Mouse (Mus musculus): Measurements from ENCODE around the gene Tns3. TPM values are rescaled to one million over a fixed set of nuclear protein-coding genes. Genes with fewer than 3 reads are reported as not detected.
"Not testable (repeated sequence)": the region's sequence is repeated elsewhere in the genome, so short reads cannot be mapped to it uniquely, and the experiment has no call there.

Gene Tns3
- total RNA-seq, 1 experiment from 2014 or later: 14.9 TPM

DNA sequence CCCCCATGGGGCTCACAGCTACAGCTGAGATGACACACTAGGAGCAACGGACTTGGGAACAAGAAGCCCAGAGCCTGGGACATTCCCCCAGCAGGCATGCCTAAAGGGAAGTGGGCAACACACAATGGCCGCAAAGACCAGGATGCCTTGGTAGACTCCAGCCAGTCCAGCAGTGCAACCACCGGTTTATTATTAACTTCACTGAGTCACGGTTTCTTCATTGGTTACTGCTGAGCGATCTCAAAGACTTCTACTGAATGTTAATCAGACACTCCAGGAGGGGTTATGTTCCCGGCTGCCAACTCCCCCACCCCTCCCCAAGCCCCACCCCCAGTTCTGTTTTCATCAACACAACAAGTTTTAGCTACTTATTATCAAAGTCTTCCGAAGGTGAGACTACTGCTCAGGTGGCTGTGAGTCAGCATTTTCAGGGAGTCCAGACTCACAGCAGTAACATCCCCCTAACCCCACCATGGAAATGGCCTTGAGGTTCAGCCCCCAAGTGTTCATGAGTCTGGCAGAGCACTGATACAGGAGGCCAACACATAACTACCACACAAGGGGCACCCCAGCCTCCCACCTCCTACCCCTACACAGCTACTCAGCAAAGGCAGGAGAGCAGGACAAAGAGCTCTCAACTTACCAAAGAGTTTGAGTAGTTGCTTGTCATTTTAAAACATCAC lies 29.5 kb downstream of the Tns3 start:
- no peak for ATAC-seq (replicated peaks in 1 of 2; ENCODE audit: insufficient read depth in 1 of 2, low FRiP score in 2 of 2, low TSS enrichment in 1 of 2, low read depth in 1 of 2, poor library complexity in 2 of 2, severe bottlenecking in 2 of 2)

- no peak for ATAC-seq (replicated peaks in 1 of 2; ENCODE audit: insufficient read depth in 1 of 2, low FRiP score in 2 of 2, low TSS enrichment in 1 of 2, low read depth in 1 of 2, poor library complexity in 2 of 2, severe bottlenecking in 2 of 2)
Observed at GRCm38 (mm10) chr11:8632163-8632562, 32.2 kb downstream of the Tns3 start.

- no peak for ATAC-seq (replicated peaks in 1 of 2; ENCODE audit: insufficient read depth in 1 of 2, low FRiP score in 2 of 2, low TSS enrichment in 1 of 2, low read depth in 1 of 2, poor library complexity in 2 of 2, severe bottlenecking in 2 of 2)
Observed at GRCm38 (mm10) chr11:8629862-8630390, 34.4 kb downstream of the Tns3 start.

DNA sequence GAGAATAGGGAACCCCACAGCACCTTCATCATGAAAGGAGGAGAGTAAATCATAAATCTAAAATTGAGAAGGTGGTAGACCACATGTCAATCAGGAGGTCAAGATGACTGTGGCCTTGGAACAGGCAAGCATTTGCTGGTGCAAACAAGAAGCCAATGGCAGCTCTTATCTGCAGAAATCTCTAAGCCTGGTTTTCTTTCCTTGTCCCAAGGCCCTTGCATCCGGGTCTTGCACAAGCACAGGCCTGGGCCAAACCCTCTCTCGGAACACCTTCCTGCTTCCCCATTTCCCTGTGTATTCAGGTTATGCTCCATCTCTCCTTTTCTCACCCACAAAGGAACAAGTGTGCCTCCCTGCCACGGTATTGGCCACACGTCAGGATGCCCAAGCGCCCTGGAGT lies 35.0 kb downstream of the Tns3 start:
- no peak for ATAC-seq (replicated peaks in 1 of 2; ENCODE audit: insufficient read depth in 1 of 2, low FRiP score in 2 of 2, low TSS enrichment in 1 of 2, low read depth in 1 of 2, poor library complexity in 2 of 2, severe bottlenecking in 2 of 2)

DNA sequence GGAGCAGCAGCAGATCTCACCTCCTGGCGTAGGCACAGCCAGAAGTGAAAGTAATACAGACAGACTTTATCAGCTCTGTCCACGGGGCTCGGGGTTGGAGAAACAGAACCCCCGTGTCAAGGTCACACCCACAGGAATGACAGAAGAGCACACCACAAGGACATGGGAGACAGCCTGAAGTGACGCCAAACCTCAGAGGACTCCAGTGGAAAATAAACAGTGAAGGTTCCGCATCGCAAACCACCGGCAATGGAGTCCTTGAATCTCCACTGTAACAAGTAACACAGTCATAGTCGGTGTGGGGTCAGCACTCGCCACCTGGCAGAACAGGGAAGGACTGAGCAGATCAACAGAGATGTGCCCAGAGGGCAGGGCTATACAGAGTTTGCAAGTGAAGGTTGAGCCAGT lies 35.5 kb downstream of the Tns3 start:
- ATAC-seq (replicated peaks in 1 of 2; ENCODE audit: insufficient read depth in 1 of 2, low FRiP score in 2 of 2, low TSS enrichment in 1 of 2, low read depth in 1 of 2, poor library complexity in 2 of 2, severe bottlenecking in 2 of 2): peak; percentile 84 to 87

GRCm38 (mm10) chr11:8627156-8627555 lies 37.2 kb downstream of the Tns3 start:
- no peak for ATAC-seq (replicated peaks in 1 of 2; ENCODE audit: insufficient read depth in 1 of 2, low FRiP score in 2 of 2, low TSS enrichment in 1 of 2, low read depth in 1 of 2, poor library complexity in 2 of 2, severe bottlenecking in 2 of 2)

DNA sequence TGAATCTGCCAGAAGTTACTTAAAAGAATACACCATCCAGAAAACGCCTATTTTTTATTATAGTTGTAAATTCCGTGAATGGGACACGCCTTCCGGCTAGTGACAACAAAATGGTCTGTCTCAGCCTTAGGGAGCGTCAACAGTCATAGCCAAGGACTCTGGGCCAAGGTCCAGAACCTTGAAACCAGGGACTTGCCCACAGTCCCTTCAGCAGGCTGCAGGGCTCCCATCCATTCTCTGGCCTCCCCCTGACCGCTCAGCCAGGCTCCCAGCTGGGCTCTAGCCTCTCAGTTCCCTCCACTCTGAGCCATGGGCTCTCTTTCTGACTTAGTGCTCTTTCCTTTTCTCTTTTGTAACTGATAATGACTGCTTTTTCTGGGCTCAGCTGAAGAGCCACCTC lies 37.6 kb downstream of the Tns3 start:
- no peak for ATAC-seq (replicated peaks in 1 of 2; ENCODE audit: insufficient read depth in 1 of 2, low FRiP score in 2 of 2, low TSS enrichment in 1 of 2, low read depth in 1 of 2, poor library complexity in 2 of 2, severe bottlenecking in 2 of 2)

- no peak for ATAC-seq (replicated peaks in 1 of 2; ENCODE audit: insufficient read depth in 1 of 2, low FRiP score in 2 of 2, low TSS enrichment in 1 of 2, low read depth in 1 of 2, poor library complexity in 2 of 2, severe bottlenecking in 2 of 2)
Observed at GRCm38 (mm10) chr11:8625915-8626604, 38.3 kb downstream of the Tns3 start.

GRCm38 (mm10) chr11:8625451-8625850 lies 38.9 kb downstream of the Tns3 start:
- no peak for ATAC-seq (replicated peaks in 1 of 2; ENCODE audit: insufficient read depth in 1 of 2, low FRiP score in 2 of 2, low TSS enrichment in 1 of 2, low read depth in 1 of 2, poor library complexity in 2 of 2, severe bottlenecking in 2 of 2)

GRCm38 (mm10) chr11:8624179-8624886 lies 40.0 kb downstream of the Tns3 start:
- peak; percentile 3 to 19; a peak in 1 of 4 replicates for ATAC-seq (replicated peaks in 1 of 2; ENCODE audit: insufficient read depth in 1 of 2, low FRiP score in 2 of 2, low TSS enrichment in 1 of 2, low read depth in 1 of 2, poor library complexity in 2 of 2, severe bottlenecking in 2 of 2)

DNA sequence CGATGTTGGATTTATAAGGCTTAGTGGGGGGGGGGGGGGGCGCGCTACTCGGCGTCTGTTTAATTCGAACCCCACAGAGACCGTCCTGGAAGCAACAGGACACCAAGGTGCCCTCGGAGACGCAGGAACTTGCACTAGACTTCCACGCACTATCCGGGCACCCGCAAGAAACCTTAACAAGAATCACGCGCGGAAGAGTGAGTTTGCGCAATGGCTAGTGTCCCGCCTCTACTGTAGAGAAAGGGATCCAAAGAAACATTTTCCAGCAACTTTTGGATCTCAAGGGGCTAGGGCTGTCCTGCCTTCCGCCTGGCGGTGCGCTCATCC lies 40.5 kb downstream of the Tns3 start:
- no peak for ATAC-seq (replicated peaks in 1 of 2; ENCODE audit: insufficient read depth in 1 of 2, low FRiP score in 2 of 2, low TSS enrichment in 1 of 2, low read depth in 1 of 2, poor library complexity in 2 of 2, severe bottlenecking in 2 of 2)

- ATAC-seq (replicated peaks in 1 of 2; ENCODE audit: insufficient read depth in 1 of 2, low FRiP score in 2 of 2, low TSS enrichment in 1 of 2, low read depth in 1 of 2, poor library complexity in 2 of 2, severe bottlenecking in 2 of 2): no peak
Observed at GRCm38 (mm10) chr11:8622668-8623067, 41.7 kb downstream of the Tns3 start.

- ATAC-seq (replicated peaks in 1 of 2; ENCODE audit: insufficient read depth in 1 of 2, low FRiP score in 2 of 2, low TSS enrichment in 1 of 2, low read depth in 1 of 2, poor library complexity in 2 of 2, severe bottlenecking in 2 of 2): not testable (repeated sequence)
Observed at GRCm38 (mm10) chr11:8619111-8619510, 45.2 kb downstream of the Tns3 start.

DNA sequence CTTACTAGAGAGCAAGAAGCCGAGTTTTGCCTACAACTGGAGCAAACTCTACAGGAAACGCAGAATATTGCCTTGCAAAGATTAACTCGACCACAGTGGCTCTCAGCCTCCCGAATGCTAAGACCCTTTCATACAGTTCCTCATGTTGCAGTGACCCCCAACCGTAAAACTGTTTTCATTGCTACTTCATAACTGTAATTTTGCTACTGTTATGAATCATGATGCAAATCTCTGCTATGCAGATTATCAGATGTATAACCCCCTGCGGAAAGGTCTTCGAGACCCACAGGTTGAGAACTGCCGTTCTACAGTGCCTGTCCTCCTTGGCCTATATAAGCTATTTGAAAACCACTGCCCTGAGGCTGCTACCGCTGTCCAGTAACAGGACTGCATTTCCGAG lies 46.0 kb downstream of the Tns3 start:
- no peak for ATAC-seq (replicated peaks in 1 of 2; ENCODE audit: insufficient read depth in 1 of 2, low FRiP score in 2 of 2, low TSS enrichment in 1 of 2, low read depth in 1 of 2, poor library complexity in 2 of 2, severe bottlenecking in 2 of 2)

DNA sequence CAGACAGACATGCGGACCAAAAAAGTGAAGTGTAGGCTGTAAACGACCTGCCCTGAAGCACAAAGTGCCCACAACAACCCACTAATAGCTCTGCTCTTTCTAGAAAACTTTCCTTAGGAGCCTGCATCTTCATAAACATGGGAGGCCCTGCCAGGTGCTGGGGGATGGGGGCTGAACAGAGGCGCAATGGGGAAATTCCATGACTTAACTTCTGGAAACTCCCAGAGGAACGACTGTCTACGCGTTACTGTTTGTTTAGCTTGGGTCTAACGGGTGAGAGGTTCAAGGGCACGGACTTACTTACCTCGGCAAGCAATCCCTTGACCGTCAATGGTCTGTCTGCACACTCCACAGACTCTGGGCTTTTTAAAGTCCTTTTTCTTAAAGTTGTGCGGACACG lies 48.9 kb downstream of the Tns3 start:
- no peak for ATAC-seq (replicated peaks in 1 of 2; ENCODE audit: insufficient read depth in 1 of 2, low FRiP score in 2 of 2, low TSS enrichment in 1 of 2, low read depth in 1 of 2, poor library complexity in 2 of 2, severe bottlenecking in 2 of 2)

GRCm38 (mm10) chr11:8610456-8610855 lies 53.9 kb downstream of the Tns3 start:
- no peak for ATAC-seq (replicated peaks in 1 of 2; ENCODE audit: insufficient read depth in 1 of 2, low FRiP score in 2 of 2, low TSS enrichment in 1 of 2, low read depth in 1 of 2, poor library complexity in 2 of 2, severe bottlenecking in 2 of 2)

DNA sequence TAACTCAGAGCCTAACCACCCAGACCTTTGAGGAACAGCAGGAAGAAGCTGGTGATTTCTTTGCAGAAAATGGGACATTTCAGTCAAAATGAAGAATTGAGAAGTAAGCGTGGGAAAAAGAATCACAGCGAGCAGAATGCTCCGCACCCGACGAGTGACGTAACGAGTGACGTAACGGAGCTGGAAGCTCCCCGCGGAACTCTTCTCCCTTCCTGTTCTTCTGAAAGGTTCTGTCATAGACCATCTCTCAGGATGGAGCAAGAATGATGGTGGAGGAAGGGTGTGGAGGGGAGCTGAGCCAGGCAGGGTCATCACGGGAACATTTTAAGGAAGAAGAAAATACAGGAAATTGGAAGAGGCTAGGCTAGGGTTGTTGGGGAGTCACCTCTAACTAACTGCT lies 54.5 kb downstream of the Tns3 start:
- no peak for ATAC-seq (replicated peaks in 1 of 2; ENCODE audit: insufficient read depth in 1 of 2, low FRiP score in 2 of 2, low TSS enrichment in 1 of 2, low read depth in 1 of 2, poor library complexity in 2 of 2, severe bottlenecking in 2 of 2)

GRCm38 (mm10) chr11:8607123-8607522 lies 57.2 kb downstream of the Tns3 start:
- peak in 1 of 2 experiments; percentile 24; a peak in 1 of 4 replicates for ATAC-seq (replicated peaks in 1 of 2; ENCODE audit: insufficient read depth in 1 of 2, low FRiP score in 2 of 2, low TSS enrichment in 1 of 2, low read depth in 1 of 2, poor library complexity in 2 of 2, severe bottlenecking in 2 of 2)
